Mouse (Mus musculus): ENCODE results near the gene Prl8a6. TPM values are rescaled to one million over a fixed set of nuclear protein-coding genes. Genes with fewer than 3 reads are reported as not detected.

Prl8a6 gene
- total RNA-seq (2014; fragmentation: Nextera tagmentation) (not detected in 2 replicates), total RNA-seq (2017) (not detected in 2 replicates)

- ATAC-seq (replicated peaks; ENCODE audit: low FRiP score, low TSS enrichment, poor library complexity, severe bottlenecking) = no peak
Measured at GRCm38 (mm10) chr13:27438588-27438987, at the start of gene Prl8a6. Prl8a6 (minus strand) TSS chr13:27438688.

GRCm38 (mm10) chr13:27433159-27433558, 5.3 kb downstream of the Prl8a6 start:
- ATAC-seq (replicated peaks; ENCODE audit: low FRiP score, low TSS enrichment, poor library complexity, severe bottlenecking) = no peak

- ATAC-seq (replicated peaks; ENCODE audit: low FRiP score, low TSS enrichment, poor library complexity, severe bottlenecking) = no peak
Measured at GRCm38 (mm10) chr13:27413640-27414039, 24.8 kb downstream of the Prl8a6 start.

GRCm38 (mm10) chr13:27399061-27399724, 39.3 kb downstream of the Prl8a6 start:
- ATAC-seq (replicated peaks; ENCODE audit: low FRiP score, low TSS enrichment, poor library complexity, severe bottlenecking) = no peak

GRCm38 (mm10) chr13:27390746-27391145, 47.7 kb downstream of the Prl8a6 start, which contains the start of gene Prl2b1:
Prl2b1 (minus strand) TSS chr13:27390846.
- no peak for ATAC-seq (replicated peaks; ENCODE audit: low FRiP score, low TSS enrichment, poor library complexity, severe bottlenecking)

Other genes with a start within 250 kb of the Prl8a6 start
- not detected in 2 replicates for gene Prl3c1, start 242.0 kb downstream of the Prl8a6 start, total RNA-seq (2014; fragmentation: Nextera tagmentation)
- not detected in 2 replicates for gene Prl3c1, start 242.0 kb downstream of the Prl8a6 start, total RNA-seq (2017)
- gene Prl3b1, start 196.8 kb downstream of the Prl8a6 start, total RNA-seq (2014; fragmentation: Nextera tagmentation) = not detected in 2 replicates
- not detected in 2 replicates for gene Prl3b1, start 196.8 kb downstream of the Prl8a6 start, total RNA-seq (2017)
- gene Prl3a1, start 179.3 kb downstream of the Prl8a6 start, total RNA-seq (2014; fragmentation: Nextera tagmentation) = not detected in 2 replicates
- not detected in 2 replicates for gene Prl3a1, start 179.3 kb downstream of the Prl8a6 start, total RNA-seq (2017)
- not detected in 2 replicates for gene Prl6a1, start 126.1 kb downstream of the Prl8a6 start, total RNA-seq (2014; fragmentation: Nextera tagmentation)
- not detected in 2 replicates for gene Prl6a1, start 126.1 kb downstream of the Prl8a6 start, total RNA-seq (2017)
- gene Prl8a2, start 93.0 kb downstream of the Prl8a6 start, total RNA-seq (2014; fragmentation: Nextera tagmentation) = not detected in 2 replicates
- gene Prl8a2, start 93.0 kb downstream of the Prl8a6 start, total RNA-seq (2017) = not detected in 2 replicates
- not detected in 2 replicates for gene Prl2b1, start 47.8 kb downstream of the Prl8a6 start, total RNA-seq (2014; fragmentation: Nextera tagmentation)
- not detected in 2 replicates for gene Prl2b1, start 47.8 kb downstream of the Prl8a6 start, total RNA-seq (2017)
- gene Prl8a8, start 74.5 kb upstream of the Prl8a6 start, total RNA-seq (2014; fragmentation: Nextera tagmentation) = not detected in 2 replicates
- not detected in 2 replicates for gene Prl8a8, start 74.5 kb upstream of the Prl8a6 start, total RNA-seq (2017)
- not detected in 2 replicates for gene Prl8a9, start 125.9 kb upstream of the Prl8a6 start, total RNA-seq (2014; fragmentation: Nextera tagmentation)
- not detected in 2 replicates for gene Prl8a9, start 125.9 kb upstream of the Prl8a6 start, total RNA-seq (2017)
- gene Prl8a1, start 143.5 kb upstream of the Prl8a6 start, total RNA-seq (2014; fragmentation: Nextera tagmentation) = not detected in 2 replicates
- gene Prl8a1, start 143.5 kb upstream of the Prl8a6 start, total RNA-seq (2017) = not detected in 2 replicates
- not detected in 2 replicates for gene Prl7b1, start 171.9 kb upstream of the Prl8a6 start, total RNA-seq (2014; fragmentation: Nextera tagmentation)
- gene Prl7b1, start 171.9 kb upstream of the Prl8a6 start, total RNA-seq (2017) = not detected in 2 replicates
- not detected in 2 replicates for gene Prl7a1, start 203.8 kb upstream of the Prl8a6 start, total RNA-seq (2014; fragmentation: Nextera tagmentation)
- gene Prl7a1, start 203.8 kb upstream of the Prl8a6 start, total RNA-seq (2017) = not detected in 2 replicates
- not detected in 2 replicates for gene Prl7a2, start 229.3 kb upstream of the Prl8a6 start, total RNA-seq (2014; fragmentation: Nextera tagmentation)
- not detected in 2 replicates for gene Prl7a2, start 229.3 kb upstream of the Prl8a6 start, total RNA-seq (2017)

Measured in megakaryocyte-erythroid progenitor cell, adult 5-6 weeks (primary cell).